Mouse (Mus musculus) lung, postnatal 0 days (tissue): ENCODE measurements around the gene Tmem177.

Experiments
- CTCF ChIP-seq: IDR thresholded peaks from 2 replicates; pipeline ENCODE4 v1.5.1; 2016; ENCODE audit warnings: antibody characterized with exemption, mild to moderate bottlenecking
- EP300 ChIP-seq: IDR thresholded peaks from 2 replicates; pipeline ENCODE4 v1.6.1; 2016; ENCODE audit warnings: antibody characterized with exemption, mild to moderate bottlenecking, control low read depth

DNA sequence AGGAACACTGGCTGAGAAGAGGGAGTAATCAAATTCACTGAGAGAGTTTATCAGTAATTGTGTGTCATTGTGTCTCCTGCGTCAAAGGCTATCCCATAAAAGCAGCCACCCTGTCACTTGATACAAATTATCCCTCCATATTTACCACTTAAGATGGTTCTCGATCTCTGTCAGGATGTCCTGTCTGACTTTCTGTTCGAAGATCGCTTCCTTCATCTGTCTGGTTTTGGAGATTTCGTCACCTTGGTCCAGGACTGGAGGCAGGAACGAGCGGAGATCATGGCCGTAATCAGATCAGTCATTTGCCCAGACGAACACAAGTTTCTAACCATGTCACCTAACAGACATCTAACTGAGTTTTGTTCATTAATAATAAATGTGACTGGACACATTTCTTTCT lies 40.4 kb upstream of the Tmem177 start:
- TF ChIP-seq CTCF = no peak
- no peak for TF ChIP-seq EP300
